Mouse (Mus musculus) ovary, postnatal 10 days (tissue): ENCODE results near the gene Pot1b.

ENCODE experiments used
- DNase-seq: peaks from one replicate; pipeline ENCODE4 v3.0.0; 2022; ENCODE audit warnings: low spot score

Gene Pot1b

DNA sequence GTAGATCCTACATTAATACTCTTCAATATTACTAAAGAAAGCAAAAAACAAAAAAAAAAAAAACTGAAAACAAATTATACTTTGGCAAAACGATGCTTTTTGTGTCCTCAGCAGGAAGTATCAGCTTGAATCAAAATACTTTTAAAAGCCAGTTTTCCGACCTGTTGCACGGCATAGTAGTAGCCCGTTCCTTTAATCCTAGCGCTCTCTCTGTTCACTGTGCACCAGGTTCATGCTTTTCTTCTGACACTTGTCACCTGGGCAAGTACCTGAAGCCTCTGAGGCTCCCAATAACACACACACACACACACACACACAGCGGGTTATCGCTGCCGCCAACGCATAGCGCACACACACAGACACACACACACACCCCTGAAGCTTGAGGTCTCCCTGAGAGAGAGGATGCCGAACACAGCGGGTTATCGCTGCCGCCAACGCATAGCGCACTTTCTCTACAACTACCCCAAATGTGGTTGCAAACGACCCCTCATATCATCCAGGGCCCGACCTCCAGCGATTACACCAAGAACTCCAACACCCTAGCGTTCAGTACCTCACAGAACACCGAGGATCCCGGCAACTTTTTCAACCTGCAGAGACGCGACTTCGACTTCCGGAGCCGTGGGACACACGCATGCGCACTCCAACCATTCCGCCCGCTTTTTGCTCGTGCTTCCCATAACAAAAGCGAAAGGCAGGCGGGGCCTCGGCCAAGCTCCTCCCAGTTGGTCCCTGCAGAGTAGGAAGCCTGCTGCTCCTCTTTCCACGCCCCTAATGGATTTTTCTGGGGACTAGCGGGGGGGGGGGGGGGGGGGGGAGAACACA is at the start of gene Pot1b:
Gene Pot1b (minus strand): TSS at position 645 of the 828 bp plus-strand sequence.
- peak; percentile 88 for DNase-seq

DNA sequence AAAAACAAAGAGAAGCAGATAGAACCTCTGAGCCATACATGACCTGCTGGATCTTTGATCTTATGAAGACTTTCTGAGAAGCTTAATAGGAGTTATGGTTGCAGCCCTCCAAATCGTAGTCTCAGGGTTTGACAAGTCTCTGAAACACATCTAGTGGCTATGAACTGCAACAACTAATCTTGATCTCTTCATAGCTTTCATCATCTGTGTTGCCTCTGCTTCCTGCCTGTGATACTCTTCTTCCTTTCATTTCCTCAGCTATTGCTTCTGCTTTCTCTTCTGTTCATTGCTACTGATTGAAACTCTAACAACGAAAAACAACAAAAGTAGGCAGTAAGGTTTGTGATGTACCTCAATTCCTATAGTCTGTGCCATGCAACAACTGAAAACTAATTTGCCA is 38.7 kb upstream of the Pot1b start:
- no peak for DNase-seq

DNA sequence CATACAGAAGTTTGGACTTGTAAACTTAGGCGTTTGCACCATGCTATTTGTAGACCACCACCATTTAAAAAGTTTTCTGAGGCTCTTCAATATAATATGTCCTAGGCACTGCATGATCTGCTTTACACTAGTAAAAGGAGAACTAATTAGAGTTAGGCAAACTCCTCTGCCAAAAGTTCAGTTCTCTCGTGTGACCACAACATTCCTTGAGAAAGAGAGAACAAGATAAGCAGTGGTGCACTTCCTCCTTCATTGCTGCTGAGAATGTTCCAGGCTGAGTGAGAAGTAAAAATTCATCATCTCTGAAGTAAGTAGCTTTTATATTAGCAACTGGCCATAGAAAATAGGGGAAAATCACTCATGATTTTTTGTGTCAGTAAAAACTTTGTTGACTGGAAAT is 37.4 kb upstream of the Pot1b start, which contains the start of gene Adgre4:
Gene Adgre4 (plus strand): TSS at position 199 of the 400 bp plus-strand sequence.
- DNase-seq, result no peak

DNA sequence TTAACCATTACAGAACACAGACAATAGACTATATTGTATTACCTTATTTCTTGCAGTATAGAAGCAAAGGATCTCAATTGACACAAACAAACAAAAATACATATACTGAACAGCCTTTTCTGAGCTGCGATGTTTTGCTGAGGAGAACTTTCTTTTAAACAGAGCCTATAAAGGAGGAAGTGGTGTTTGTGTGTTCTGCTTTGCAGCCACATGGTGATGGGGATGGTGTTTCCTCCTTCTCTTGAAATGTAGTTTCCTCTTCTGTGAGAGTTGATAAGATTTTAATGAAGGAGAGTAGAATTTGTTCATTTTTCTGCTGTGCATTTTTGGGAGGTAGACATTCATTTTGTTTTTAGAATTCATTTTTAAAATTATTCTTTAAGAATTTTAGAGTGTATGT is 24.2 kb upstream of the Pot1b start:
- no peak for DNase-seq

DNA sequence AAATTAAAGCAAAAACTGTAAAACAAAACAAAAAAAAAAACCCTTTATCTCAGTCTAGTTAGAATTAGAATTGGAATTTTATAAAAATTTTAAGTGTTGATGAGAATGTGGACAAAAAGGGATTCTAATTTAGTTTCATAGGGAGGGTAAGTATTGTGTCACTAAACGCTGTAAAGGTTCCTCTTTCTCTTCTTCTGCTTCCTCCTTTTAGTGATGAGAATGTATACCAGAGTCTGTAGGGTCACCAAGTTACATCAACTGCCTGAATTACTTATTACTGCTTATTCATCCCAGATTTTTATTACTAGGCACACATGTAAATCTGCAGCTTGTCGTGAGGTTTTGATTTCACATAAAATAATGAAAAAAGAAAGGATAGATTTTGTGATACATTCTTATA is 13.8 kb upstream of the Pot1b start:
- no peak for DNase-seq

DNA sequence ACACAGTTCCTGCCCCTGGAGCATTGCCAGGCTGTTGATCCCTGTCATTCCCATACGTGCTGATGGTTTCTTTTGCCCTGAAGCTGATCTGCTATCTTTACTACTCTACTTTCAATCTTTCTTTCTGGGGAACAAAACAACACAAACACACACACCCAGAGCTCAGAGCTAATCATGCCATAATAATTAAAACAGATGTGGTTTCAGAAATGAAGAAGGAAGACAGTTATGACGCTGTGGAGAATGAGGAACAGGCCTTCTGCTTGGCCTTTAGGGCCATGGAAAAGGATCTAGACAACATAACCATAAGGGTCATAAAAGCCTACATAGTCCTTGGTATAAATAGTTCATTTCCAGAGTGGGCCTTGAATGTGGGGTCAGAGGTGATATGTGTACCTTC is 9.8 kb upstream of the Pot1b start:
- DNase-seq, result no peak

DNA sequence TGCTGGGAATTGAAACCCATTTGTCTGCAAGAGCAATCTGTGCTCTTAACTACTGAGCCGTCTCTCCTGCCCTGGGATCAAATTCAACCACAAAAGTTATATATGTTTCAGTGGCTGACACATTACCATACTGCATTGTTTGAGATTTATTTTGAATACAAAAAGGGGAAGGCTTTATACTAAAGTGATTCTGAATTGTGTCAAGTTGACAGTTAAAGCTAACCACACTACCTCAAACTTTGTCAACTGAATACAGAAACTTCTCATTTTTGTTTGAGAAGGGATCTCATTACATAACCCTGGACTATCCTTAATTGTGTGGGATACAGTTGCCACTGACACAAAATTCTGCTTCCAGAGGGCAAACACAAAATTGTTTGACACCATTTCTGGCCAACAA is 8.8 kb upstream of the Pot1b start:
- no peak for DNase-seq

DNA sequence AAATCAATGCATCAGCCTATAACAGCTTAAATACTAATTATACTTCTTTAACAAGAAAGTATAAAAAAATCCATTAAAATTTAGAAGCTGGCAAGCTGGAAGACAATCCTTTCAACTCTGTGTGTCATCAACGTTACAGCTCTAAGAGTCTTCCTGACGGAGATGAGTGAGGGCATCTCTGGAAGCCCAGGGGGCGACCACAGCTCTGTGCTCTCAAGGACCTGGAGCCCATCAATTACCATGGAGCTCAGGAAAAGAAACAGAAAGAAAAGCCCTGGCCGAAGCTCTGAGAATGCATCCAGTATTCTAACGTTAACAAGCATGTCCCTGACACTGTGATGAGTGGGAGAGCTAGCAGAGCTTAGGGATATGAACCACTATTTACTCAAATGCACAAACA is 9.6 kb downstream of the Pot1b start:
- DNase-seq, result no peak

DNA sequence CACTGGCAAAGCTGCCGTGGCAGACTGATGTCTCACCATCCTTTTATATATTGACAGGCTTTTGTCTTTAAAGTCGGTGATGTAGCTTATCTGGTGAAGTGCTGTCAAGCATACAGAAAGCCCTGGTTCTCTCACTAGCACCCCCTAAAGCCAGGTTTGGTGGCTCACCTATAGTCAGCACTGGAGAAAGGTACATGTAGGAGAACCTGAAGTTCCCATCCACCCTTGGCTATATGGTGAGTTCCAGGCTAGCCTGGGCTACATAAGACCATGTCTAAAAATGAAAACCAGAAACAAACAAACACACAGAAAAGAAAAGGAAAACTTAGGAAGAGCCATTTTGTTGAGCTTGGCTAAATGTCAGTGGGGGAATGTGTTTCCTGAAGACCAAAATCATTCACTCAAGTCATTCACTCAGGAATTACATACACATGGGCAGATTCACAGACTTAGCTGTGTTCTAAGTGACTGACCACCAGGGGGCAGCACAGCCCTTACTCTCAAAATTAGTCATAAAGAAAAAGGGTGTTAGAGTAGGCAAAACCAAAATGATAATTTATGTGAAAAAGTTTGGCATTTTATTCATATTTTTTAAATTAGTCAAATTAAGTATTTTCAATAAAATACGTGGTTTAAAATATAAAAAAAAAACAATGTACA is 10.1 kb downstream of the Pot1b start:
- peak; percentile 27 for DNase-seq

DNA sequence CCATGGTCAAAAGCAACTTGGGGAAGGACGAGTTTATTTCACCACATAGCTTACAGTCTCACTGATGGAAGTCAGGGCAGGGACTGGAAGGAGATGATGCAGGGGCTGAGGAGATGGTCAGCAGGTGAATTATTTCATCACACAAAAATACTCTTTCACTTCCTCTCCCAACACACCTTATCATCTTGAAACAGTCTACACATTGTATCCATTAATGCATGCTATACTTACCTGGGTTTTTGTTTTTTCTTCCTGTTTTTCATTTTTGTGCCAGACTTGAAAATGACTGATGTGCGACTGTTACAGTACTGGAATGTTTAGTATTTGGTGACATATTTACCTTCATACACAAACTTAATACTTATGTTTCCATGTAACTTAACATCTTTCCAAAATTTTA is 13.0 kb downstream of the Pot1b start:
- no peak for DNase-seq

DNA sequence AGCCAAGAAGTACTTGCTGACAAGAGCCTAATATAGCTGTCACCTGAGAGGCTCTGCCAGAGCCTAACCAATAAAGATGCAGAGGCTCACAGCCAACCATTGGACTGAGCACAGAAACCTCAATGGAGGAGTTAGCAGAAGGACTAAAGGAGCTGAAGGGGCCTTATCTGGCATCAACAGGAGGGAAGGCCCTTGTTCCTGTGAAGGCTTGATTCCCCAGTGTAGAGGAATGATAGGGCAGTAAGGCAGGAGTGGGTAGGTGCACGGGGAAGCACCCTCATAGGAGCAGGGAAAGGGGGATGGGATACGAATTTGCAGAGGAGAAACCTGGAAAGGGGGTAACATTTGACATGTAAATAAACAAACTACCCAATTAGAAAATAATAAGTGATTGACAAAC is 51.3 kb downstream of the Pot1b start:
- no peak for DNase-seq

DNA sequence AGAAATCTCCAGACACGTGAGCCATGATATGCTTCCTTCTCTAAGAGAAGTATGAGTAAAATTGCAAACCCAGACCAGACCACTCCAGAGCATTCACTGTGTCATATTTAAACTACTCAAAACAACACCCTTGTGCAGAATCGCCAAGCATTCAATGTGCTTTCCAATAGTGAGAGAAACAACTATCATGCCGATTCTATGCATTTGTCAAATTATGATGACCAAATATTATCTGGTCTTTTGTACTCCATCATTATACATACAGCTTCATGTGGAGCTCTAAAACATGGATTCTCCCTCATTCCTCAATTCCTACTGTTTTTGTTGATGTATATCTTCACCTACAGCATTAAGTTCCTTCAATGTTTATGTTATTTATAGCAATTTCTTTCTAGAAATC is 87.3 kb downstream of the Pot1b start, which contains the start of gene Vmn2r118:
Gene Vmn2r118 (minus strand): TSS at position 101 of the 400 bp plus-strand sequence.
- DNase-seq, result no peak
